In the genomic region with DNA sequence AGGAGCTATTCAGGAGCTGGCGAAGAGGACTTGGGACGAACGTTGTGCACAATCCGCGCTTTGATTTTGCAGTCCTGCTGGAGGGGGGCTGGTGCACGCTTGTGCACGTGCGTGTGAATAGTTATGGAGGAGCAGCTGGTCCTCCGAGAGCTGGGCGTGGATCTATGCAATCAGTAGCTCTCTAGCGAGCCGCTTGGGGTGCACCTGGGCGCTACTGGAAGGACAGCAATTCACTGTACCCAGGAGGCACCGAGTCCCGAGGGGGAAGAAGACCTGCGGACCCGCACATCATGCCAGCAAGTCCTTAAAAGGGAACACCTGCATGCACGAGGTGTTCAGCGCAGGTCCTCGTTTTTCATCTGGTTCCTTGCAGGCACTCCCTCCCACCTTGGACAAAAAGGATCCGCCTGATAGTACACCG, we compare ENCODE assay signal across 8 mouse cellular contexts. TPM values are rescaled to one million over a fixed set of nuclear protein-coding genes. Genes with fewer than 3 reads are reported as not detected.
DNase-seq lines count a peak whose midpoint lies in the region; ATAC-seq and TF ChIP-seq lines count a peak whose summit lies in the region.

No protein-coding gene starts in this region.

- H3K27me3 ChIP-seq in kidney, embryonic 16.5 days (ENCODE audit: insufficient read depth, low read length): no peaks in the 10 kb centered on the region
- peaks cover 86% of the 10 kb centered on the region for H3K27me3 ChIP-seq in liver, embryonic 13.5 days
- peaks cover 6% of the 10 kb centered on the region for H3K27me3 ChIP-seq in neural tube, embryonic 11.5 days (ENCODE audit: control insufficient read depth, insufficient read depth, low read length)
- no peaks in the 10 kb centered on the region for H3K27me3 ChIP-seq in thymus, adult 2 months (ENCODE audit: control insufficient read depth, insufficient read depth, low read length)

- peak overlapping the region; percentile 91 for H3K4me2 ChIP-seq in kidney, embryonic 16.5 days (replicated peaks; ENCODE audit: low read depth, low read length)
- H3K4me2 ChIP-seq in liver, embryonic 13.5 days: peak overlapping the region; percentile 91
- H3K4me2 ChIP-seq in neural tube, embryonic 11.5 days (ENCODE audit: low read depth): peak overlapping the region; percentile 92

- WGBS in kidney, embryonic 16.5 days: under 1% methylated on average over 22 of the region's 22 CpGs
- WGBS in liver, embryonic 13.5 days (ENCODE audit: insufficient replicate concordance): 3% methylated on average over 22 of the region's 22 CpGs
- WGBS in neural tube, embryonic 11.5 days: under 1% methylated on average over 22 of the region's 22 CpGs
- 1% methylated on average over 22 of the region's 22 CpGs for WGBS in thymus, adult 2 months

- H3K27ac ChIP-seq in kidney, embryonic 16.5 days (ENCODE audit: low read length): no peak overlapping the region
- no peak overlapping the region for H3K27ac ChIP-seq in liver, embryonic 13.5 days
- no peak overlapping the region for H3K27ac ChIP-seq in neural tube, embryonic 11.5 days (ENCODE audit: low read depth, low read length)
- peak overlapping the region; percentile 39; the same call in 1 of the 2 replicates for H3K27ac ChIP-seq in thymus, adult 2 months (ENCODE audit: control insufficient read depth, insufficient read depth, low read length)

- peak; percentile 13 for ATAC-seq in granulocyte monocyte progenitor cell, adult 5-6 weeks (replicated peaks; ENCODE audit: poor library complexity, severe bottlenecking)
- ATAC-seq in kidney, embryonic 16.5 days (ENCODE audit: low FRiP score, low TSS enrichment): peak; percentile 22; the same call in 1 of the 2 replicates
- no peak for ATAC-seq in liver, embryonic 13.5 days (ENCODE audit: low read depth)
- peak; percentile 25; the same call in 1 of the 2 replicates for ATAC-seq in neural tube, embryonic 11.5 days (ENCODE audit: insufficient read depth, low FRiP score, low TSS enrichment)

- TF ChIP-seq POLR2A in thymus, adult 2 months (IDR thresholded peaks at IDR 0.05; ENCODE audit: control insufficient read depth, extremely low read depth, insufficient read depth, low read length, poor library complexity): no peak

- H3K4me3 ChIP-seq in kidney, embryonic 16.5 days (ENCODE audit: low read length): peak overlapping the region; percentile 55
- H3K4me3 ChIP-seq in liver, embryonic 13.5 days (replicated peaks): peak overlapping the region; percentile 70
- H3K4me3 ChIP-seq in neural tube, embryonic 11.5 days (ENCODE audit: low read depth, low read length): peak overlapping the region; percentile 72
- H3K4me3 ChIP-seq in thymus, adult 2 months (ENCODE audit: control insufficient read depth, insufficient read depth, low read length): peak overlapping the region; percentile 35

- H3K36me3 ChIP-seq in kidney, embryonic 16.5 days (ENCODE audit: insufficient read depth, low read length): no peaks in the 10 kb centered on the region
- no peaks in the 10 kb centered on the region for H3K36me3 ChIP-seq in liver, embryonic 13.5 days
- no peaks in the 10 kb centered on the region for H3K36me3 ChIP-seq in neural tube, embryonic 11.5 days (ENCODE audit: control insufficient read depth, insufficient read depth, low read length)
- no peaks in the 10 kb centered on the region for H3K36me3 ChIP-seq in thymus, adult 2 months (ENCODE audit: control insufficient read depth, insufficient read depth, low read length)

- H3K4me1 ChIP-seq in kidney, embryonic 16.5 days (ENCODE audit: insufficient read depth, low read length): peaks cover 32% of the 10 kb centered on the region
- peaks cover 35% of the 10 kb centered on the region for H3K4me1 ChIP-seq in liver, embryonic 13.5 days (replicated peaks)
- H3K4me1 ChIP-seq in neural tube, embryonic 11.5 days (ENCODE audit: control insufficient read depth, insufficient read depth, low read length): peaks cover 19% of the 10 kb centered on the region
- H3K4me1 ChIP-seq in thymus, adult 2 months (replicated peaks; ENCODE audit: control insufficient read depth, insufficient read depth, low read length): peaks cover 10% of the 10 kb centered on the region

- no peaks in the 10 kb centered on the region for H3K9me3 ChIP-seq in kidney, embryonic 16.5 days (ENCODE audit: low read length)
- H3K9me3 ChIP-seq in liver, embryonic 13.5 days (replicated peaks): no peaks in the 10 kb centered on the region
- no peaks in the 10 kb centered on the region for H3K9me3 ChIP-seq in neural tube, embryonic 11.5 days (ENCODE audit: control insufficient read depth, low read length)

- H3K9ac ChIP-seq in kidney, embryonic 16.5 days (replicated peaks; ENCODE audit: low read length): 0 out of 2 replicates have a peak overlapping the region, but pooled peaks have one; percentile 45
- peak overlapping the region; percentile 55; the same call in 1 of the 2 replicates for H3K9ac ChIP-seq in liver, embryonic 13.5 days
- peak overlapping the region; percentile 3; the same call in 1 of the 2 replicates for H3K9ac ChIP-seq in neural tube, embryonic 11.5 days (ENCODE audit: low read length)

- intact Hi-C loops in gastrocnemius, postnatal 36 days (cut with DNase I): loop anchor here (5.0 to 10.0 kb wide), 2 partner anchors 47 to 410 kb away; no protein-coding TSS in a partner anchor

- DNase-seq in gastrocnemius, postnatal 25 days: peak; percentile 8
- DNase-seq in gastrocnemius, postnatal 36 days: no peak
- peak; percentile 41 for DNase-seq in cerebellum, adult 9-11 months
- DNase-seq in liver, embryonic 13.5 days: peak; percentile 31
- DNase-seq in neural tube, embryonic 11.5 days (ENCODE audit: low spot score): peak; percentile 67
- peak; percentile 61 for DNase-seq in thymus, adult 2 months

- TF ChIP-seq CTCF in thymus, adult 2 months (IDR thresholded peaks at IDR 0.05; ENCODE audit: borderline replicate concordance, control insufficient read depth, extremely low read depth, insufficient read depth, low read length, poor library complexity): no peak

RNA-seq across cellular contexts. Expression of a gene that starts 0.9 kb away (rescaled TPM):
- 1 to 10 TPM; 7.5 to 9.2 TPM for total RNA-seq in gastrocnemius, postnatal 25 days (2021)
- 1 to 10 TPM; 6.3 to 6.7 TPM for total RNA-seq in gastrocnemius, postnatal 36 days (2021)
- total RNA-seq in granulocyte monocyte progenitor cell, adult 5-6 weeks (2014; fragmentation: Nextera tagmentation): 0.32 TPM in 1 of 2 replicates, not detected in the other
- 0.30 and 0.41 TPM in 2 replicates for total RNA-seq in granulocyte monocyte progenitor cell, adult 5-6 weeks (2017)
- polyA plus RNA-seq in kidney, embryonic 16.5 days (2015; fragmentation: Nextera tagmentation; extraction: Ambion mirVana): 7.8 and 9.3 TPM in 2 replicates
- 1.9 and 2.6 TPM in 2 replicates for polyA plus RNA-seq in liver, embryonic 13.5 days (2015; fragmentation: Nextera tagmentation; extraction: Ambion mirVana)
- polyA plus RNA-seq in neural tube, embryonic 11.5 days (2014; fragmentation: Nextera tagmentation; extraction: Ambion mirVana): 14.4 and 15.6 TPM in 2 replicates
- polyA plus RNA-seq in thymus, adult 2 months (2012; rRNA removed): 110 and 120 TPM in 2 replicates

Comparison
In these comparisons a context has a peak if more than half of its experiments do, and no peak if none do; other contexts are left out.
1. DNase-seq: peak in gastrocnemius, postnatal 25 days (single experiment), cerebellum, adult 9-11 months (single experiment), liver, embryonic 13.5 days (single experiment), neural tube, embryonic 11.5 days (single experiment) and thymus, adult 2 months (single experiment); none in gastrocnemius, postnatal 36 days (0 of 2).
2. H3K9ac ChIP-seq: peak in every context shown above with its lines; median percentile 55 in liver, embryonic 13.5 days; 45 in kidney, embryonic 16.5 days; 3 in neural tube, embryonic 11.5 days.
3. Peak in every context shown above with its lines, with median percentiles within 50 percentile points of each other: H3K4me2 ChIP-seq and H3K4me3 ChIP-seq.